In the genomic region with DNA sequence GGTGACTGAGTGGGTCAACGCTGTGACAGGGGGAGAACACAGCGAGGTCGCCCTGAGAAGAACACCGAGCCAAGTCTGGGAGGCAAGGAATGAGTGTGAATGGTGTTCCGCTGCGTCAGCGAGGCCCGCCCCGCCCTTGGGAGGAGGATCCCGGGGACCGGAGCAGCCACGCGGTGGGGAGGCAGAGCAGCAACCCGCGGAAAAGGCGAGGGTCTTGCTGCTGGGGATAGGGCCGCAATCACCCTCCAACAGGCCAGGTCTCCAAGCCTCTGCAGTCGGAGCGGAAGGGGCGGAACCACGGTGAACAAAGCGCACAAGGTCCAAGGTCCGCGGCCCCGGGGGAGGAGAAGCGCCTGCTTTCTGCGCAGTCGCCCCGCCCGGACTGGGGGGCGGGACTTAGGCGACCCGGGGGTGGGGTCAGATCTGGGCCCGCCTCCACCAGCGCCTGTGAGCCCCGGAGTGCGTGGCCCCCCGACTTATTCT, we compare ENCODE assay signal across 8 mouse cellular contexts. TPM values are rescaled to one million over a fixed set of nuclear protein-coding genes. Genes with fewer than 3 reads are reported as not detected.
DNase-seq lines count a peak whose midpoint lies in the region; ATAC-seq and TF ChIP-seq lines count a peak whose summit lies in the region.

A gene (plus strand): TSS at position 179 of the 483 bp plus-strand sequence.

- peak; percentile 85 for DNase-seq in WW6 (ENCODE audit: low read depth, low spot score)
- peak; percentile 86 to 94 for DNase-seq in cerebellum, postnatal 4 days (ENCODE audit: low spot score in 2 of 2)
- DNase-seq in gastrocnemius, adult 2 months, result peak; percentile 94
- peak; percentile 96 for DNase-seq in hindbrain, postnatal 0 days (ENCODE audit: low spot score)
- peak; percentile 87 to 90 for DNase-seq in left cerebral cortex, adult 2 months (ENCODE audit: extremely low spot score in 1 of 2, low spot score in 2 of 2)
- DNase-seq in right cerebral cortex, adult 2 months (ENCODE audit: low spot score in 2 of 2), result peak; percentile 80 to 90
- DNase-seq in urinary bladder, postnatal 14 days (ENCODE audit: low spot score), result peak; percentile 89

- peak within 1 kb of the TSS; percentile 91 for H3K27ac ChIP-seq in gastrocnemius, adult 2 months
- peak within 1 kb of the TSS; percentile 93 for H3K27ac ChIP-seq in hindbrain, postnatal 0 days
- peak within 1 kb of the TSS; percentile 88 for H3K27ac ChIP-seq in left cerebral cortex, adult 2 months

- peak within 1 kb of the TSS; percentile 85 for H3K9ac ChIP-seq in hindbrain, postnatal 0 days (replicated peaks; ENCODE audit: low read length)

- peak within 1 kb of the TSS; percentile 92 for H3K4me2 ChIP-seq in hindbrain, postnatal 0 days (ENCODE audit: low read depth, low read length)

- intact Hi-C loops in gastrocnemius, adult 2 months (cut with DNase I), result loop anchor here (2.0 kb wide), 1 partner anchor 87 kb away; a partner anchor contains a TSS
- intact Hi-C loops in left cerebral cortex, adult 2 months (cut with DNase I), result no loop called here

- H3K4me3 ChIP-seq in gastrocnemius, adult 2 months, result peak within 1 kb of the TSS; percentile 97
- H3K4me3 ChIP-seq in hindbrain, postnatal 0 days (ENCODE audit: low read length), result peak within 1 kb of the TSS; percentile 80
- peak within 1 kb of the TSS; percentile 82 for H3K4me3 ChIP-seq in left cerebral cortex, adult 2 months

- H3K27me3 ChIP-seq in hindbrain, postnatal 0 days (ENCODE audit: insufficient read depth, low read length), result no peaks in the 10 kb centered on the region

- peaks cover 23% of the 10 kb centered on the region for H3K36me3 ChIP-seq in hindbrain, postnatal 0 days (ENCODE audit: insufficient read depth, low read length)

- H3K4me1 ChIP-seq in hindbrain, postnatal 0 days (ENCODE audit: insufficient read depth, low read length), result peaks cover 6% of the 10 kb centered on the region

- TF ChIP-seq CTCF in gastrocnemius, adult 2 months (IDR thresholded peaks at IDR 0.05), result no peak
- TF ChIP-seq CTCF in hindbrain, postnatal 0 days (IDR thresholded peaks at IDR 0.05; ENCODE audit: low read depth), result no peak
- TF ChIP-seq CTCF in left cerebral cortex, adult 2 months (IDR thresholded peaks at IDR 0.05), result no peak

- H3K9me3 ChIP-seq in hindbrain, postnatal 0 days (ENCODE audit: low read length), result no peaks in the 10 kb centered on the region

- peak; percentile 94 for ATAC-seq in hindbrain, postnatal 0 days
- peak; percentile 91 for ATAC-seq in megakaryocyte, adult 5-6 weeks (ENCODE audit: poor library complexity, severe bottlenecking)

- under 1% methylated on average over 32 of the region's 38 CpGs for WGBS in hindbrain, postnatal 0 days

RNA-seq across cellular contexts. Expression of the gene that starts here (rescaled TPM):
- total RNA-seq in gastrocnemius, adult 2 months (2021), result 10 to 100 TPM in 1 of 2 experiments, 1 to 10 TPM in 1; 9.6 to 13.0 TPM
- 24.7 and 26.3 TPM in 2 replicates for total RNA-seq in hindbrain, postnatal 0 days (2014; rRNA removed)
- 32.2 and 33.4 TPM in 2 replicates for polyA plus RNA-seq in hindbrain, postnatal 0 days (2015; fragmentation: Nextera tagmentation; extraction: Ambion mirVana)
- total RNA-seq in left cerebral cortex, adult 2 months (2021), result 10 to 100 TPM; 19.5 to 22.5 TPM
- total RNA-seq in megakaryocyte, adult 5-6 weeks (2015), result 19.8 and 23.7 TPM in 2 replicates
- total RNA-seq in megakaryocyte, adult 5-6 weeks (2017), result 10.8 and 18.1 TPM in 2 replicates

Comparison
In these comparisons a context has a peak if more than half of its experiments do, and no peak if none do; other contexts are left out.
1. Peak in every context shown above with its lines: DNase-seq, ATAC-seq, H3K4me3 ChIP-seq and H3K27ac ChIP-seq.